Mouse (Mus musculus) hindbrain, embryonic 14.5 days (tissue): ENCODE data around the gene E130218I03Rik. TPM values are rescaled to one million over a fixed set of nuclear protein-coding genes. Genes with fewer than 3 reads are reported as not detected.

Source experiments
- ATAC-seq: fragments of 200-750 bp; cut with Nextera tagmentation; 2 replicates; pipeline ENCODE4 v1.8.0; 2017; ENCODE audit warnings: moderate number of reproducible peaks, mild to moderate bottlenecking, moderate TSS enrichment, moderate library complexity; ENCODE audit not compliant: low FRiP score
- DNase-seq: peaks from one replicate; pipeline ENCODE4 v3.0.0-alpha.2; 2015; ENCODE audit warnings: low spot score
- H3K27ac ChIP-seq: fragments of 300-500 bp; sonication (generic); 2 replicates; pipeline ENCODE4 v1.5.1; 2014; ENCODE audit warnings: mild to moderate bottlenecking, moderate library complexity
- H3K27me3 ChIP-seq: fragments of 300-500 bp; sonication (generic); 2 replicates; pipeline ENCODE4 v1.6.1; 2014; ENCODE audit warnings: mild to moderate bottlenecking, low read length, mixed read lengths; ENCODE audit not compliant: control insufficient read depth, insufficient read depth
- H3K36me3 ChIP-seq: fragments of 300-500 bp; sonication (generic); replicated peaks from 2 replicates; pipeline ENCODE4 v1.6.1; 2014; ENCODE audit not compliant: control insufficient read depth, insufficient read depth
- H3K4me1 ChIP-seq: fragments of 300-500 bp; sonication (generic); replicated peaks from 2 replicates; pipeline ENCODE4 v1.6.1; 2014; ENCODE audit warnings: antibody characterized with exemption, low read length, mixed read lengths; ENCODE audit not compliant: control insufficient read depth, insufficient read depth
- H3K4me2 ChIP-seq: fragments of 300-500 bp; sonication (generic); replicated peaks from 2 replicates; pipeline ENCODE4 v1.6.1; 2014; ENCODE audit warnings: mild to moderate bottlenecking, moderate library complexity
- H3K4me3 ChIP-seq: fragments of 300-500 bp; sonication (generic); replicated peaks from 2 replicates; pipeline ENCODE4 v1.5.1; 2014; ENCODE audit warnings: mild to moderate bottlenecking, low read length
- H3K9ac ChIP-seq: fragments of 300-500 bp; sonication (generic); 2 replicates; pipeline ENCODE4 v1.6.1; 2014
- H3K9me3 ChIP-seq: fragments of 300-500 bp; sonication (generic); 2 replicates; pipeline ENCODE4 v1.6.1; 2016; ENCODE audit warnings: low read length; ENCODE audit not compliant: control insufficient read depth
- WGBS: fragments of 180-500 bp; shearing (Covaris S2); extraction: QIAGEN DNeasy Blood & Tissue Kit; methylation state at CpG from one replicate; pipeline ENCODE4 v1.1.7; 2014; 5-methylcytosine and 5-hydroxymethylcytosine counted together
- polyA plus RNA-seq: library from polyadenylated mRNA; unstranded; fragments of >200 nt; fragmentation: Nextera tagmentation; extraction: Ambion mirVana; gene quantifications from 2 replicates; pipeline ENCODE4 v1.2.1, GENCODE M21; 2014

The E130218I03Rik gene
- polyA plus RNA-seq, result 0.32 TPM in 1 of 2 replicates, not detected in the other

DNA sequence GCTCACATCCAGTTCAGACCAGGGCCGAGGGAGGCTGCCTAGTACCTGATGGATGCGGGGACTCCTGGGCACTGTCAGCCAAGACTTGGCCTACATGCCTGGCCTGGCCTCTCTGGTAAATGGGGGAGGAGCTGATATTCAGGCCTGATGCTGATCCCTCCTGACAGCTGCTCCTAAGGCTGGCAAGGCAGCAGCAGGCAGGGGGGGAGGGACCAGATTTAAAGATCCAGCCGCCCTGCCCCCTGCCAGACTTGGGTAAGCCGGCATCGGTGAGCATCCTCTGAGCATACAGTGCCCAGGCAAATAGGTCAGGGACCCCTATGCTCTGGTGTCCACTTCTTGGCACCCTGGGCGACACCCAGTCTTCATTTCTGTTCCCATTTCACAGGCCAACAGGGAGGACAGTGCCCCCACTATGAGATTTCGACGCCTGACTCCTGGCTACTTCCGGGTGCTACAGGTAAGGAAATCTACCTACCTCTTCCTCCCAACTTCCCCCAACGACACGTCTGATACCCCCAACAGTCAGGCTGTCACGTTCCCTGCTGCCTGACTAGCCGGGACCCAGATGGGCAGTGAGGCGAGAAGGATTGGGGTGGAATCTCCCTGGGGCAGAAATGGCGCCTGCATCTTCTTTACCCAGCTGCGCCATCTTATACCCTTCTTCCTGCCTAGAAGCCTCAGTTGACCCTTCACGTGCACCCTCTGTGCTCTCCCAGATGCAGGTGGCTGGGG lies at the start of gene E130218I03Rik:
E130218I03Rik (plus strand) TSS at position 147 of the 735 bp plus-strand sequence.
- peaks cover 17% of the 10 kb centered on the region for H3K4me1 ChIP-seq
- no peak for ATAC-seq
- H3K9me3 ChIP-seq, result no peaks in the 10 kb centered on the region
- peak within 1 kb of the TSS; percentile 85; the same call in 1 of the 2 replicates for H3K4me3 ChIP-seq
- WGBS, result 92% methylated on average over 17 of the region's 17 CpGs
- no peak within 1 kb of the TSS; the same call in 1 of the 2 replicates for H3K9ac ChIP-seq
- no peaks in the 10 kb centered on the region for H3K36me3 ChIP-seq
- no peak for DNase-seq
- peak within 1 kb of the TSS; percentile 98 for H3K4me2 ChIP-seq
- no peak within 1 kb of the TSS for H3K27ac ChIP-seq
- peaks cover 16% of the 10 kb centered on the region for H3K27me3 ChIP-seq

DNA sequence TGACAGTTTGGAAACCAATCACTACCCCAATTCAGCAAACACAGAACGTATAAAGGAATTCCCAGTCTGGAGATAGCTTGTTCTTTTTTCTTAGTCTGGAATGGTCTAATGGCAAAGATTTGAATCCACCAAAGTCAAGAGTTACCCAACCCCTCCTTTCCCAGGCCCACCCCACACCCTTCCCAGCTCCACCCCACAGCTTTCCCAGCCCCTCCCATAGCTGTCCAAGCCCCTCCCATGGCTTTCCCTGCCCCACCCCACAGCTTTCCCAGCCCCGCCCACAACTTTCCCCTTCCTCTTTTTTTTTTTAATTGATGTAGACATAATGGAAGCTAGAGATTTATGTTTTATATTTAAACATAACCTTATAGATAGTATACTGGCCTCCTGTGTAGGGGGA lies 44.1 kb upstream of the E130218I03Rik start:
- H3K4me3 ChIP-seq, result no peak overlapping the region
- no peak for ATAC-seq

DNA sequence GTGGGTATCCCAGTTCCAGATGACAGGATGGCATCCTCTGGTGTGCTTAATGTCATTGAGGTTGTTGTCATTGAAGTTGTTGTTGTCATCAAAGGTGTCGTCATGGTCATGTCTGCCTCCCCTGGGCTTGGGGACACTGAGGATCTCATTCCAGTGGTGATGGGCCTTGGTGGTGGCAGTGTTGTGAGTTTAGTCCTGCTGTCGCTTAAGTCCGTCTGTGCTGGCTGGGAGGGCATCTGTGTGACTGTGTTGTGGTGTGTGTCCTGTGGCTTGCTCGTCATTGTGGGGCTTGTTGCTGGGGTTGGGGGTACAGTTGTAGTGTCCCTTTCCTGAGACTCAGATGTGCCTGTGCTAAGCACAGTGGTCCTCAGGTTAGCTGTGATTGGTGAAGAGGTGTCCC lies 40.6 kb upstream of the E130218I03Rik start, which contains the start of gene Gm7534:
Gm7534 (minus strand) TSS at position 101 of the 400 bp plus-strand sequence.
- Histone ChIP-seq H3K36me3 (no peaks in the 10 kb centered on the region), H3K4me3 (no peak within 1 kb of the TSS), H3K9ac (no peak within 1 kb of the TSS), H3K4me1 (no peaks in the 10 kb centered on the region), H3K27ac (no peak within 1 kb of the TSS), H3K9me3 (no peaks in the 10 kb centered on the region), H3K27me3 (no peaks in the 10 kb centered on the region), H3K4me2 (no peak within 1 kb of the TSS)
- 90% methylated on average over 4 of the region's 4 CpGs for whole genome bisulfite sequencing
- ATAC-seq (no peak), DNase-seq (no peak)

More for the DNA sequence above, 44.1 kb upstream of the E130218I03Rik start:
- Histone ChIP-seq H3K4me1 (no peaks in the 10 kb centered on the region), H3K9me3 (no peaks in the 10 kb centered on the region), H3K4me2 (no peak overlapping the region), H3K27ac (no peak overlapping the region), H3K9ac (no peak overlapping the region), H3K36me3 (no peaks in the 10 kb centered on the region), H3K27me3 (no peaks in the 10 kb centered on the region)
- WGBS, result 76% methylated on average over 2 of the region's 2 CpGs
- no peak for DNase-seq

DNA sequence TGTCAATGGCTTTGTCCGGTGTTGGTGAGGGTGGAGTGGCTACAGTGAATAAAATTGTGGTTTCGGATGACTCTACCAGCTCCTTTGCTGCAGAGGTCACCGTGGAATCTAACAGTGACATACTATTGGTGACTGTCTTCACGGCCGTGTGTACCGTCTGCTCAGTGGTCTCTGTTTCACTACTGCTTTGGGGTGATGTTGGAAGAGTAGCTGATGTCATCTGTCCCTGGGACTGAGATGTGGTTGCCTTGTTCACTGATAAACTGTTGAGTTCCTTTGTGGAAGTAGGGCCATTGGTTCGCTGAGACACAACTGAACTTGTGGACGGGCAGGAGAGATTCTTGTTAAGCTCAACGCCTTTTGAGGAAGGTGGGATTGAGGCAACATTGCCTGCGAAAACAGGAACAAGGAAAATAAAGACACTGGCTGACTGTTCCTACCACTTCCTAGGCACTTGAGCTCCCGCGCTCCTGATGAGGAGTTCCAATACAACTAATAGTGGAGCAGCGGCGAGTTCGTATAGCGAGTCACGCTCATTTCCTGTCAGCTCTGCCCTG lies 40.0 kb upstream of the E130218I03Rik start:
- Histone ChIP-seq H3K9ac (no peak overlapping the region), H3K4me3 (no peak overlapping the region), H3K9me3 (no peaks in the 10 kb centered on the region), H3K4me2 (no peak overlapping the region), H3K4me1 (no peaks in the 10 kb centered on the region), H3K27ac (no peak overlapping the region), H3K27me3 (no peaks in the 10 kb centered on the region), H3K36me3 (no peaks in the 10 kb centered on the region)
- ATAC-seq (no peak), DNase-seq (no peak)
- 90% methylated on average over 17 of the region's 17 CpGs for WGBS

DNA sequence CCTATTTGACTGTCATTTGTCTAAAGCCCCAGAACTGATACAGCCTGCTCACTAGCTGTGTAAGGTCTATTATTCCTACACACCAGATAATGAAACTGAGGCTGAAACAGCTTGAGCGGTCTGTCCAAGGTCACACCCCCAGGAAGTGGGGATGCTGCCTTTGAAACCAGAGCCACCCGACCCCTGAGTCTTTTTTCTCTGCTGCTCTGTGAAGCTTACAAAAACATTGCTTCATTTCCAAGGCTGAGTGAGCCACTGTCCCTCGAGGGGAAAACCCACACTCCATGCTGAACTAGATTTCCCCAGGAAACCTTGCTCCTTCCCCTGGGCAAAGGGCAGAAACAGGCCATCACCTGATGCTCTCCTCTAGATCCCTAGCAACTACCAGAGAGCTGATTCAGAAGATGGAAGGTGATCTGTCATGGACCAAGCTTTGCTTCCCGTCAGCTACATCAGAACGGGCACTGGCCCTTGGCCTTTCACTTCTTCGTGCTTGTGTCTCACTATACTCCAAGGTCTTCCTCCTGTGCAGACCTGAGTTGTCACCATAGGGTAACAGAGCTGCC lies 36.9 kb upstream of the E130218I03Rik start:
- no peak overlapping the region for H3K9ac ChIP-seq
- no peaks in the 10 kb centered on the region for H3K36me3 ChIP-seq
- H3K9me3 ChIP-seq, result no peaks in the 10 kb centered on the region
- H3K4me1 ChIP-seq, result no peaks in the 10 kb centered on the region
- H3K4me3 ChIP-seq, result no peak overlapping the region
- no peak for ATAC-seq
- no peaks in the 10 kb centered on the region for H3K27me3 ChIP-seq
- DNase-seq, result no peak
- H3K4me2 ChIP-seq, result no peak overlapping the region
- H3K27ac ChIP-seq, result no peak overlapping the region
- 71% methylated on average over 6 of the region's 6 CpGs for WGBS

DNA sequence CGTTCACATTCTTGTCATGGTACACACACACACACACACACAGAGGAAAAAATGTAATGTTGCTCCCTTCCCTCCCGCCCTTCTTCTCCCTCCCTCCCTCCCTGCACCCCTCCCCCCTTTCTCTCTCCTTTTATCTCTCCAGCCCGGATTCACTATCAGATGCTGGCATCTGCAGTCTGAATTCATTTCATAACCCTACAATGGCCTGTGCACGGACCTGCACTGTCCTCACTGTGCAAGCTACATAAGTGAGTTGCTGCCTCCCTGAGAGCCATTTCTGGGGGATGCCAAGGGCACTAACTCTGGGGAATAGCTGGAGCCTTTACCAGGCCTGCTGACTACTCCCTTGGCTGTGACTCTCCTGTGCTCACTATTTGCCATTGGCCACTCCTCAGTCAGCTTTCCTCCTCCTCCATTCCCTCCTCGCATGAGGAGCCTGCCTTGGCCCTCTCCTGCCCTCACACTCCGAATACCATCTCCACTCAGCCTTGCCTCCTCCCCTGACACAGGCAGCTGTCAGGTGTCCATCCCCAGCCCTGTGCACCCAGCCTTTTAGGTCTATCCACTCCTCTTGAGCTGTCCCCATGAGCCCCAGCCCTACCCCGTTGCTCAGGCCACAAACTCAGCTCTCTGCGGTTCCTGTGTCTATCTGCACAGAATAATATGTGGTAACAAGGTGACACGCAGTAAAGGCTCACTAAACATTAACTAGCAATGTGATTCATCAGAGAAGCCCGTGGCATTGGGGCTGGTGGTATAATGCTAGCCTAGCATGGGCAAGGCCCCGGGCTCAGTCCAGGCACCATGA lies 20.5 kb upstream of the E130218I03Rik start:
- WGBS, result 64% methylated on average over 11 of the region's 11 CpGs

DNA sequence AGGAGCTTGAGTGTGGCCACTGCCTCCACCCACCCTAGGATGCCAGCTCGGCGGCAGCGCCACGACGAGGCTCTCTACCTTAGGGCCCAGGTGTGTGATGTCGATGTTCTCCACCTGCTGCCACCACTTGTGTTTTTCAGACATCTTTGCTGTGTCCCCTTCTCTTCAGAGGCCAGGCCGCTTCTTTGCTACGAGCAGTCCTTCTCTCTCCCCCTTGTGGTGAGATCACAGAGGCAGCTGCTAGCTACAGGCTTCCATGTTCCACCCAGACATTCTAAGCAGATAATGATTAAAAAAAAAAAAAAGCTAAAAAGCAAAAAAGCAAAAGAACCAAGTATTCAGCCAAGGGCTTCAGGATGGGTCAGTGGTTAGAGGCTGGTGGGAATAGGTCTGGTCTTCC lies 16.3 kb upstream of the E130218I03Rik start, which contains the start of gene Catsper4:
Catsper4 (minus strand) TSS at position 190 of the 400 bp plus-strand sequence.
- Histone ChIP-seq H3K4me2 (no peak within 1 kb of the TSS), H3K36me3 (no peaks in the 10 kb centered on the region), H3K4me1 (no peaks in the 10 kb centered on the region), H3K9me3 (no peaks in the 10 kb centered on the region), H3K27ac (no peak within 1 kb of the TSS), H3K9ac (no peak within 1 kb of the TSS), H3K4me3 (no peak within 1 kb of the TSS), H3K27me3 (no peaks in the 10 kb centered on the region)
- 74% methylated on average over 8 of the region's 8 CpGs for WGBS
- ATAC-seq, result no peak
- DNase-seq, result no peak

More for the DNA sequence above, 20.5 kb upstream of the E130218I03Rik start:
- Histone ChIP-seq H3K4me2 (no peak overlapping the region), H3K27me3 (no peaks in the 10 kb centered on the region), H3K9me3 (no peaks in the 10 kb centered on the region), H3K4me3 (no peak overlapping the region), H3K4me1 (no peaks in the 10 kb centered on the region), H3K36me3 (no peaks in the 10 kb centered on the region), H3K9ac (no peak overlapping the region), H3K27ac (no peak overlapping the region)
- no peak for ATAC-seq
- no peak for DNase-seq

DNA sequence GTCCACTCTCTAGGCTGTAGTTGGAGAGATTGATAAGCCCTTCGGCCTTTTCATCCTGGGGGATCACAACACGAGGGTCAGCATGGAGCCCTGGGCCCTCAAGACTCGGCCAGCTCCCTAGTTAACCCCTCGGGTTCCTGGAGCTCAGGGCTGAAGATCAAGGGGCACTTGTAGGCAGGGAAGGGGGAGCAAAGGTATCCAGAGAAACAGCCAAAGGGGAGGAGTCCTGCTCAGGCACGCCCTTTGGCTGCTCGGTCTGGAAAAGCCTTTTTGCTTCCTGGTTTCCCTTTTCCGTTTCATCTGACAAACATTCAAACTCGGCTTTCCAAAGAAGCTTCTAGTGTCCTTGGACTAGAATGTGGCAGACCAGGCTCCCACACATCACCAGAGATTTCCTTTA lies 13.0 kb upstream of the E130218I03Rik start:
- Histone ChIP-seq H3K36me3 (no peaks in the 10 kb centered on the region), H3K4me1 (no peaks in the 10 kb centered on the region), H3K9ac (no peak overlapping the region), H3K27ac (no peak overlapping the region), H3K9me3 (no peaks in the 10 kb centered on the region), H3K4me3 (no peak overlapping the region), H3K4me2 (no peak overlapping the region), H3K27me3 (no peaks in the 10 kb centered on the region)
- 49% methylated on average over 8 of the region's 8 CpGs for WGBS
- ATAC-seq, result no peak
- DNase-seq, result no peak

DNA sequence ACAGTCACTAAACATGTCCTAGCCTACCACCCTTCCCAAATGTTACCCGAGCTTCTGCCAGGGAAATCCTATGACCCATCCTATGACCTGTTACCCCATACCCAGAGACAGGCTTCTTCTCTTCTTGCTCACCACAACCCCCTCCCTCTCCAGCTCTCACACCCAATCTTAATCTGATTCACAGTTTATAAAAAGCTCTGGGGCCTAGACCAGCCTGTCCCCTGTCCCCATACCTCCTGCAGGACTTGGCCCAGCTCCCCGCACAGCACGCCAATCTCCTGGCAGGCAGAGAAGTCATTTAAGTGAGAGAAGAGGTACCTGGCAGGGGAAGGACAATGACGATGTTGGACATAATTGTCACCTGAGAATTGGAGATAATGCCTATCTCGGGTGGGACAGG lies 8.6 kb upstream of the E130218I03Rik start:
- H3K4me2 ChIP-seq, result no peak overlapping the region
- no peaks in the 10 kb centered on the region for H3K9me3 ChIP-seq
- no peak overlapping the region for H3K9ac ChIP-seq
- ATAC-seq (no peak), DNase-seq (no peak)
- 84% methylated on average over 5 of the region's 5 CpGs for WGBS
- no peak overlapping the region for H3K27ac ChIP-seq
- H3K36me3 ChIP-seq, result no peaks in the 10 kb centered on the region
- 0 out of 2 replicates have a peak, but pooled peaks cover 6% of the 10 kb centered on the region for H3K4me1 ChIP-seq
- no peak overlapping the region for H3K4me3 ChIP-seq
- H3K27me3 ChIP-seq, result peaks cover 18% of the 10 kb centered on the region
